Comparison of ENCODE assay signal across 20 mouse cellular contexts in the genomic region with DNA sequence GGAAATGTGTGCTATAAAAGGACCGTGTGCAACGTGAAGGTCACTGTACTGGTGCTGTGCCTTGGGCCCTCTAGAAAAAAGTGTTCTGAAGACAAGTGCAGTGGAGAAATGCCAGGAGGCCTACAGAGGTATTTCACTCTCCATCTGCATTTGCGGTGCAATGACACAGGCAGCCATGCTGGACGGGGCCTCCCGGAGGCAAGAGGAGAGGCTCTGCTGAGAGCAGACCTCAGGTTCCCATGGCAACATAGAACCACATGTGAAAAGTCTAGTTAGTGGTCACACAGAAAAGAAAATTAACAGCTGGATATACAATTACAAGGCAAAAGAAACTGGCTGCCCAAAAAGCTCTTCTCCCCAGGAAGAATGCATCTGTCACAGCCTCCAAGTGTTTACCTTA.
A peak's percentile ranks its signal among the peaks of the same experiment; 100 is the strongest.
DNase-seq lines count a peak whose midpoint lies in the region; ATAC-seq lines count a peak whose summit lies in the region.
"Had no signal": no experiment of that assay in that cellular context is flagged by ENCODE, and none has a peak within 500 bp of the region (broad histone marks: within the 10 kb centered on the region; RNA-seq: fewer than 3 reads in every experiment).

No protein-coding gene starts in this region.

- no peak overlapping the region for H3K4me3 ChIP-seq in hindbrain, embryonic 11.5 days (ENCODE audit: low read depth, low read length)
- H3K4me3 ChIP-seq in hindbrain, embryonic 12.5 days: no peak overlapping the region
- H3K4me3 ChIP-seq: embryonic facial prominence, embryonic 12.5 days; heart, adult 2 months; kidney, embryonic 15.5 days; liver, embryonic 12.5 days had no signal

- H3K27ac ChIP-seq in hindbrain, embryonic 11.5 days (ENCODE audit: low read depth, low read length): no peak overlapping the region
- no peak overlapping the region for H3K27ac ChIP-seq in hindbrain, embryonic 12.5 days
- H3K27ac ChIP-seq: heart, adult 2 months; kidney, embryonic 15.5 days; liver, embryonic 12.5 days had no signal

- no peaks in the 10 kb centered on the region for H3K9me3 ChIP-seq in hindbrain, embryonic 11.5 days (ENCODE audit: control insufficient read depth, low read length)
- no peaks in the 10 kb centered on the region for H3K9me3 ChIP-seq in hindbrain, embryonic 12.5 days (replicated peaks)
- H3K9me3 ChIP-seq: embryonic facial prominence, embryonic 12.5 days; kidney, embryonic 15.5 days; liver, embryonic 12.5 days had no signal

- peak; percentile 4 for DNase-seq in hindbrain, embryonic 11.5 days (ENCODE audit: low spot score)
- DNase-seq in retina, postnatal 1 day: peak; percentile 26
- no peak for DNase-seq in retina, embryonic 14.5 days (ENCODE audit: low spot score)
- DNase-seq in forelimb bud, embryonic 11.5 days (ENCODE audit: low read depth, low spot score): peak; percentile 29
- DNase-seq in gastrocnemius, postnatal 36 days: no peak
- DNase-seq in right cerebral cortex, postnatal 36 days (ENCODE audit: low spot score in 2 of 2): no peak
- DNase-seq: adrenal gland, postnatal 36 days; cerebellum, adult 9-11 months; forebrain, postnatal 0 days; heart, adult 2 months; heart, postnatal 10 days; right cerebral cortex, adult 18-20 months; spleen, adult 18-20 months; thymus, adult 18-20 months had no signal

- 48% methylated on average over 5 of the region's 5 CpGs for WGBS in hindbrain, embryonic 11.5 days
- 55% methylated on average over 5 of the region's 5 CpGs for WGBS in hindbrain, embryonic 12.5 days

- no peak overlapping the region for H3K9ac ChIP-seq in hindbrain, embryonic 11.5 days (ENCODE audit: low read depth, low read length)
- H3K9ac ChIP-seq in hindbrain, embryonic 12.5 days: no peak overlapping the region
- H3K9ac ChIP-seq: embryonic facial prominence, embryonic 12.5 days; forebrain, postnatal 0 days; kidney, embryonic 15.5 days; liver, embryonic 12.5 days had no signal

- intact Hi-C loops in gastrocnemius, postnatal 36 days (cut with DNase I): no loop called here

- no peaks in the 10 kb centered on the region for H3K36me3 ChIP-seq in hindbrain, embryonic 11.5 days (ENCODE audit: control insufficient read depth, insufficient read depth, low read length)
- H3K36me3 ChIP-seq in hindbrain, embryonic 12.5 days: no peaks in the 10 kb centered on the region
- H3K36me3 ChIP-seq: embryonic facial prominence, embryonic 12.5 days; kidney, embryonic 15.5 days; liver, embryonic 12.5 days had no signal

- H3K4me2 ChIP-seq in hindbrain, embryonic 11.5 days (replicated peaks; ENCODE audit: low read depth, low read length): no peak overlapping the region
- no peak overlapping the region for H3K4me2 ChIP-seq in hindbrain, embryonic 12.5 days (replicated peaks)
- H3K4me2 ChIP-seq: embryonic facial prominence, embryonic 12.5 days; kidney, embryonic 15.5 days; liver, embryonic 12.5 days had no signal

- ATAC-seq in hindbrain, embryonic 11.5 days (ENCODE audit: low FRiP score): no peak
- no peak for ATAC-seq in hindbrain, embryonic 12.5 days (ENCODE audit: low FRiP score)
- ATAC-seq: activated CD4-positive, CD25-positive, alpha-beta regulatory T cell, adult 4 months; forebrain, postnatal 0 days; liver, embryonic 12.5 days; Patski had no signal

- no peaks in the 10 kb centered on the region for H3K27me3 ChIP-seq in hindbrain, embryonic 11.5 days (ENCODE audit: control insufficient read depth, insufficient read depth, low read length)
- no peaks in the 10 kb centered on the region for H3K27me3 ChIP-seq in hindbrain, embryonic 12.5 days
- H3K27me3 ChIP-seq: embryonic facial prominence, embryonic 12.5 days; kidney, embryonic 15.5 days; liver, embryonic 12.5 days; Patski had no signal

- no peaks in the 10 kb centered on the region for H3K4me1 ChIP-seq in hindbrain, embryonic 11.5 days (replicated peaks; ENCODE audit: control insufficient read depth, insufficient read depth, low read length)
- 0 out of 2 replicates have a peak, but pooled peaks cover 6% of the 10 kb centered on the region for H3K4me1 ChIP-seq in hindbrain, embryonic 12.5 days
- H3K4me1 ChIP-seq: liver, embryonic 12.5 days had no signal

Comparison
In these comparisons a context has a peak if more than half of its experiments do, and no peak if none do; other contexts are left out.
1. DNase-seq: peak in hindbrain, embryonic 11.5 days (single experiment), retina, postnatal 1 day (single experiment) and forelimb bud, embryonic 11.5 days (single experiment); none in retina, embryonic 14.5 days (single experiment), gastrocnemius, postnatal 36 days (0 of 2) and right cerebral cortex, postnatal 36 days (0 of 2).